Mouse (Mus musculus) megakaryocyte progenitor cell, adult 5-6 weeks (primary cell): ENCODE data around the gene Prkcb. TPM values are rescaled to one million over a fixed set of nuclear protein-coding genes. Genes with fewer than 3 reads are reported as not detected.

ENCODE experiments used
- ATAC-seq: replicated peaks from 2 replicates; pipeline ENCODE4 v1.8.0; 2016; ENCODE audit warnings: mild to moderate bottlenecking, moderate TSS enrichment, inconsistent platforms; ENCODE audit not compliant: poor library complexity
- total RNA-seq, 2 experiments: library from RNA; stranded (forward) in 1 of 2; stranded (reverse) in 1 of 2; fragments of 157-497, 149-512 nt in 1 of 2; fragments of 200-1000 nt in 1 of 2; gene quantifications; 2 replicates each; pipeline versions ENCODE4 v1.2.3 to v1.2.4; 2015 to 2017

Prkcb gene
- total RNA-seq, 2 experiments from 2014 or later: 32.6 to 34.1 TPM

DNA sequence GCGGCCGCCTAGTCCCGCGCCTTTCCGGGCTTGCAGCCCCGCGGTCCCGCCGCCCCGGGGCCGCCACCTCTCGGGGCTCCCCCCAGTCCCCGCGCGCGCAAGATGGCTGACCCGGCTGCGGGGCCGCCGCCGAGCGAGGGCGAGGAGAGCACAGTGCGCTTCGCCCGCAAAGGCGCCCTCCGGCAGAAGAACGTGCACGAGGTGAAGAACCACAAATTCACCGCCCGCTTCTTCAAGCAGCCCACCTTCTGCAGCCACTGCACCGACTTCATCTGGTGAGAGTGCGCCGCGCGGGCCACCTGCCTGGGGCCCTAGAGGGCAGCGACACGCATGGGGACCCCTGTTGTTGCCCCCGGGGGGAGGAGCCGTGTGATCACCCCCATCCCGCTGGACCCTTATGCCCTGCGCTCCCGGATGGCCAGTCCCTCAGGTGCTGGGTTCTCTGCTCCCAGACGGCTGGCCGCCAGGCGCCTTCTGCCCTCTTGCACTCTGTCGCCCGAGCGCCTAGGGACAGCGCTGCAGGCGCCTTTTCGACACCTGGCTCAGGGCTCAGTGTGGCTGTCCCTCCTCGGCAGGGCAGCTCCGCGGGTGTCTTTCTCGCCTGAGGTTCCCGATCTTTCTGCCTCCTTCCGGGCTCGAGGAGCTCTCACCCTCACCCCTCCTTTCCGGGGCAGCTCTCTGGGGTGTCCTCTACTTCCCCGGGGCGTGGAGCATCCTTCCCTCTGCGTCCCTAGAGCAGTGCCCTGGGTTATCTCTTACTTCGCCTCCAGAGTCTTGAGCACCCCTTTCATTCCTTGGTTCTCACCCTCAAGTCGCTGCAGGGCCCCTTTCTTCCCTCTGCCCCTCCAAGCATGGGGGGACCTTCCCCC is 926 bp downstream of the Prkcb start:
- peak; percentile 33 for ATAC-seq

DNA sequence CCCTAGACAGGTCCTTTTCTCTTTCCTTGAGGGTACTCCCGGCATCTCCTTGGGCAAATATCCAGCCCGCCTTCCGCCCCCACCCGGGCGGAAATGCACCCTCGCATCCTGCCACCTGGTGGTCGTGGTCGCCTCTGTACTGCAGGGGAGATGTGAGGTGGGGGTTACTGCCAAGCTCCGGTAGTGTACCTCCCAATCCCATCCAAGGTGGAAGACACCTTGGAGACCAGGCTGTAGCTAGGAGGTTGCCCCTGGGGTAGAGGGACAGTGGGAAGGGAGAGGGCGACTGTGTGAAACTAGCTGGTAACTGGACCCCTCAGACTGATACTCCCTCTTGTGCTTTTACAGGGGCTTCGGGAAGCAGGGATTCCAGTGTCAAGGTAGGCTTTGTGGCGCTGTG is 1.6 kb downstream of the Prkcb start:
- peak; percentile 16; the same call in 1 of the 2 replicates for ATAC-seq

- ATAC-seq: no peak
Measured at GRCm38 (mm10) chr7:122290771-122291170, 2.2 kb downstream of the Prkcb start.

DNA sequence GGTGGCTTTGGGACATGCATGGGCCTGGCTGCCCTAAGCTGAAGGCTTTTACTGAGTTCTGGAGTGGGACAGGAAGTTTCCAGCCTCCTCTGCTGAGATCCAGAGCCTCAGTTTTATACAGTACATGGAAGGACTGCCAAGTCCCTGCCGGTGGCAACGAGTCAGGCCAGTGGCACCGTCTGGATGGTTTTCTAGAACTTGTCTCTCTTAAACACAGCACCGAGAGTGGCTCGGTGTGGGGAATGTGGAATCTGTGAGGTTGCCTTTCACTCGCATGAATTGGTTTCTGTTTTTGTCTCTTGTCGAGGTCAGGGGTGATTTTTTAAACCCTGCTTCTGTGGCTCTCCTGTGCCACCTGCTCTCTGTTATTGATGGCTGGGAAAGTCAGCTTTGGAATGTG is 3.6 kb downstream of the Prkcb start:
- no peak for ATAC-seq

DNA sequence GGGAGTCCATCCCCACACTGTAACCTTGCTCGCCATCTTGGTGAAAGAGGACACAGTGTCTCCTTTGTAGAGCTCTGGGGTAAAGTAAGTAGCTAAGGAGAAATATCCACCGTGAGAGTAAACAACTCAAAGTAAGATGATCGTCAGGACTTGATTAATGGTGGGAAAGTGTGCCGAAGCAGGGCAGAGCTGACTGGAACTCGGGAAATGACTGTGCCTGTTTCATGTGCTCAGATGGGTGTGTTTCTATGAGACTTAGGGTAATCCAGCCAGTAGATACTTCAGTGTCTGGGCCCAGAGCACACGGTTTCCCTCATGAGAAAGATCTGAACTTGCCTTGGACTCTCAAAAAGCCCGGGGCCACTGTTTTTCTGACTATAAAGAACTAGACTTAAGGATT is 5.6 kb downstream of the Prkcb start:
- ATAC-seq: no peak

DNA sequence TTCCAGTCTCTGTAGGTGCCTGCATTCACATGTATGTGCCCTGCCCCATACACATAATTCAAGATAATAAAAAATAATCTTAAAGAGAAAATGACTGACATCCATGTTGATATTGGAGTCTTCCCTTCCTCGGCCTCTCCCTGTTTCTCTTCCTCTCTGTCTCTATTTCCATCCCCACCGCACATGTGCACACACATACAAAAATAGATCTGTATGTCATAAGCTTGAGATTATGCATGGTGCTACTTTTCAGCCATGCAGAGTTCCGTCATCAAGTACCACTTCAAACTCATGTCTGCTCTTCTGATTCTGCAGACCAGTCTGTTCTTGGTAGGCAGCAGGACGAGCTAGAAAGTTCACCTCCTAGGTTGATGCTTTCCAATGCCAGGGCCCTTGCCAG is 6.8 kb downstream of the Prkcb start:
- no peak for ATAC-seq

- peak; percentile 60 for ATAC-seq
Measured at GRCm38 (mm10) chr7:122296331-122296730, 7.8 kb downstream of the Prkcb start.

GRCm38 (mm10) chr7:122296805-122297204 is 8.3 kb downstream of the Prkcb start:
- no peak for ATAC-seq

DNA sequence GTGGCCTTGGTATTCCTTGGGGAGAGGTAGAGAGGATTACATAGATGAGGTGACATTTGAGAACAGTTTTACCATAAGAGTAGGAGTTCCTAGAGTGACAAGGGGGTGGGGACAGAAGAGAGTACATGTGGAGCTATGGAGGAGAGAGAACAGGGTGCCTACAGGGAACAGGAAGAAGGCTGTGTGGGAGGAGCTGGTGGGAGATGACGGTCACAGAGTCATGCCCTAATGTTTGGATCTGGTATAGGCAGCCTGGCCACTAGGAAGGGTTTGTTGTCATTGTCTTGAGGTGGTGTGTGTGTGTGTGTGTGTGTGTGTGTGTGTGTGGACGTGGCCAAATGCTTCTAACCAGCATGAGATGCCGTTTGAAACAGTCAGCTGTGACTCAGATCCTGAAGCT is 9.1 kb downstream of the Prkcb start:
- ATAC-seq: peak; percentile 87

- no peak for ATAC-seq
Measured at GRCm38 (mm10) chr7:122298715-122299114, 10.2 kb downstream of the Prkcb start.

DNA sequence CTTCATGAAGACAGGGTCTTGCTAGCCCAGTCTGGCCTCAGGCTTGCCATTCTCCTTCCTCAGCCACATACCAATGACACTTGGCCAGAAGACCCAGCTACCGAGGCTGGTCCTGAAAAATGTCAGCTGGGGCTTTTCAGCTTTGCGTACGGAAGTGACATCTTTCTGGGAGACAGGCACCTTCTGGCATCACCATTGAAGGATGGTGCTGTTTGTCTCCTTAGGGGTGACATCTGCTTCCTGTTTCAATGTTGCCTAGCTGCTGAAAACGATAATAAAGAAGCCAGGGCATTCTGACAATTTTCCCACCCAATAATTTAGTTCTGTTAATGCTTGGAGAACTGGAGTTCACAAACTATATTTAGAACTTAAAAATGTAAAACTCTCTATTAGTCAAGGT is 12.0 kb downstream of the Prkcb start:
- no peak for ATAC-seq

DNA sequence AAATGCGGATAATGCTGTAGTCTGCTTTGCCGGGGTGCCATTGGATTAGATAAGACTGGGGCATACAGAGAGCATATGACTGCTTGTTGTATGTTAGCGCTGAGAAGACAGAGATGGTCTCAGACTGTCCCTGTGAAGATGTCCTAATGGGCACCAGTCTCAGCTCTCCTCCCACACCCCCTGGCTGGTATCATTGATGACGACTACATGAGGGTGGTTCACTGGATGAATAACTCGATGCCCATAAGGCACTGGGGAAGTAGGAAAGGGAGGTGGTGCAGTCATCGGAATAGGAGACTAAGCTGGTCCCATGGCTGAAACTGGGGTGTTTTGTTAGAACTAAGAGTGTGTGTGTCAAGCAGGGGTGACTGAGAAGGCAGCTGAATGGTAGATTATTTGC is 14.0 kb downstream of the Prkcb start:
- no peak for ATAC-seq

DNA sequence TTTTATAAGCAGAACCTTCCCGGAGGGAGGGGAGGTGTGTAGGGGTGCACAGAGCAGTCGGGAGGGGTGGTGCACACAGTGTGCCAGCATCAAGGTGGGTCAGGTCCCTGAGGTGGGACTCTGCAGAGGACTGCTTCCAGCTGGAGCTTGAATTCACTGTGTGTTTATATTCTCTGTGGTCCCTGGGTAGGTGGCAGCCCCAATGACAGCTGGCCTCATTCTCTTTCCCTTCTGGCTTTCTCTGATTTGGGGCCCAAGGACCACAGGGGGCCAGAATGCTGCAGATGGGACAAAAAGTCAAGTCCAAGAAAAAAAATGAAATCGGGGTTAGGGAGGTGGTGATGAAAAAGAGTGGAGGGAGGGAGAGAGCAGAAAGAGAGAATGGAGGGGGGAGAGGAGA is 15.4 kb downstream of the Prkcb start:
- no peak for ATAC-seq

DNA sequence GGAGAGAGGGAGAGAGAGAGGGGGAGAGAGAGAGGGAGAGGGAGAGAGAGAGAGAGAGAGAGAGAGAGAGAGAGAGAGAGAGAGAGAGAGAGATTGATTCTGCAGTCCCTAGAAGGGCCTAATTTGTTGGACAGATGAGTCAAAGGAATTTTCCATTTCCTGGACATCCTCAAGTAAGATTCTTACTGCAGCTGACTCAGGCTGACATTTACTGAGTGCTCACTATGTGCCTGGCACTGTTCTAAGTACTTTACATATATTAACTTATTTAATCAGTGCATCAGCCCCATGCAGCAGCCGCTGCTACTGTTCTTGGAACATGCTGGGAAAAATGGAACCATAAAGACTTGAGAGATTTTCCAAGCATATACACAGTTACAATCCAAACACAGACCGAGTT is 16.0 kb downstream of the Prkcb start:
- ATAC-seq: no peak

GRCm38 (mm10) chr7:122307241-122307640 is 18.7 kb downstream of the Prkcb start:
- no peak for ATAC-seq

- no peak for ATAC-seq
Measured at GRCm38 (mm10) chr7:122308661-122309060, 20.1 kb downstream of the Prkcb start.

- peak; percentile 81 for ATAC-seq
Measured at GRCm38 (mm10) chr7:122309909-122310725, 21.6 kb downstream of the Prkcb start.

- no peak for ATAC-seq
Measured at GRCm38 (mm10) chr7:122310726-122311018, 22.1 kb downstream of the Prkcb start.

DNA sequence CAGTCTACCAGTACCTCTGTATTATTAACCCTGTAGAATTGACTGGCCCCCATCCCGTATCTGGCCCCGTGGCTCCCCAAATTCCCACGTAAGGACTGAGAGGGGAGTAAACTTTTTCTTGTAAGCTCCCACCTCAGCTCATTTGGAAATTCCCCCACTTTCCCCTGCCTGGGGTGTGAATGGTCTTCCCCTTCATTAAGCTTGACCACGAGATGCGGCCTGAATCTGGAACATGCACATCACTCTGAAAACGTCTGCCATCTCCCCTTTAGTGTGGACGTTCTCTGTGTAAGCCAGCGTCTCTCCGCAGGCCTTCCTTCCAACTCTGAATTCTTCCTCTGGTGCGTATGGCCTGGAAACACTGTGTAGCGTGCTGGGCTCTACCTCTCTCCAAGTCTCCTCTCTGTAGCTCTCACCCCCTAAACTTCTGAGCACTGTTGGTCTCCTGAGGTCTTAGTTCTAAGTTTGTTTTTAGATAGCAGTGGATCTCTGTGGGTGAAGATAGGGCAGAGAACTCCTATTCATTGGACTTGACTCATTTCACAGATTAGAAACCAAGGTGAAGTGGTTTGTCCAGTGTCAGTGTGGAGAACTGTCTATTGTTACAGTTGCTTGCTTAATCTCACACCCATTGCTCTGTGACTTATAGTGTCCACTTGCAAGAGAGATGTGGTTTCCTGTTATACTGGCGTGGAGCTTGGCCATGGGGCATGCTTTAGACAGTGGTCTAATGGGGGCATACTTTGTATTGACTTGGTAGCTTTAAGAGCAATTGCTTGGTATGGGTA is 25.3 kb downstream of the Prkcb start:
- peak; percentile 18; the same call in 1 of the 2 replicates for ATAC-seq

GRCm38 (mm10) chr7:122315720-122316331 is 27.3 kb downstream of the Prkcb start:
- ATAC-seq: peak; percentile 43

DNA sequence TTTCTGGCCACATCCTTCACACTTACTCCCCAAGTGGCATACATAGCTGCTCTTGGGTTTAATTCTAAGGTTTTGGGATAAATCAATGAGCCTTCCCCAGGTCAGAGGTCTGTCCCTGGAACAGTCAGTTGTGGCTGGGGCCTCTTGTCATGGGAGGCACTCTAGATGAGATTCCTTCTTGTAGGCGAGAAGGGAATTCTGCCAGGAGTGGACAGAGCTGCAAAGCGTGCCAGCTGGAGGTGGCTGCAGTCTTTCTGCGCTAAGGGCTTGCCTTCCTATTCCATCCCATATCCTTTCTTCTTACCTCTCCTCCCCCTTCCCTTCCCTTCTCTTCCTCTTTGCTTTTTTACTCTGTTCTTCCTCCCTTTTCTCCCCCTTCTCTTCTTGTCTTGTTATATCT is 28.1 kb downstream of the Prkcb start:
- ATAC-seq: no peak
